Comparison of ENCODE assay signal across 12 mouse cellular contexts in the genomic region with DNA sequence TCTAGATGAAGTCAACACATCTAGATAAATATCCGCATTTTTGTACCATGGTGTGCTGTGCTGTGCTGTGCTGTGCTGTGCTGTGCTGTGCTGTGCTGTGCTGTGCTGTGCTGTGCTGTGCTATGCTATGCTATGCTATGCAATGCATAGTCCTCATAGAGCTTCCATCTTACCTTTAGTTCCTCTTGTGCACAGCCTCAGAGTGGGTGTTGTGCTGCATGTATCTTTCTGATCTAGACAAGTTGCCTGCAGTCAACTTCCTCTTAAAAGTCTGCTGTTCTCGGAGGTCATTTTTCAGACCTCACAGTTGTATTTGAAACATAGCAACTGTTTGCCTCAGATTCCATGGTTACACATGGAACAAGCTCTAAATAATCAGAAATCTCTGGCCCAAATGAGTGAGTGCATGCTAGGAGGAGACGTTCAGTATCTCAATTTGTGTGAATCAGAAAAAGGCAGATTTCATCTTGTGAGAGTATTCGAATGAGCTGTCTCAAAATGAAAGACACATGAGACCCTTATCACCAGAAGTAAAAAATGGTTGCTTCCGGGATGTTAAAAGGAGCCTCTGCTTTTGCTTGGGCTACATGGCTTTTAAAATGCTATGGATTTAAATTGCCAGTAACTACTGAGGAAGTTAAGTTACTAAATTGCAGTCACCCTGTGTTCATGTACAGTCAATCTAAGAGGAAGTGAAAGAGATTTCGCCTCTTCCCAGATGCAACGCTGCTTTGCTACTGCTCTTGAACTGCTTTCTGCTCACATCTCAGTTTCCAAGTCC.
DNase-seq lines count a peak whose midpoint lies in the region; ATAC-seq and TF ChIP-seq lines count a peak whose summit lies in the region.
"Had no signal": no experiment of that assay in that cellular context is flagged by ENCODE, and none has a peak within 500 bp of the region (broad histone marks: within the 10 kb centered on the region; RNA-seq: fewer than 3 reads in every experiment).

No protein-coding gene starts in this region.

- no peaks in the 10 kb centered on the region for H3K27me3 ChIP-seq in heart, adult 2 months (ENCODE audit: control insufficient read depth, insufficient read depth, low read length)
- no peaks in the 10 kb centered on the region for H3K27me3 ChIP-seq in heart, embryonic 12.5 days (replicated peaks)
- H3K27me3 ChIP-seq in thymus, adult 2 months (ENCODE audit: control insufficient read depth, insufficient read depth, low read length), result no peaks in the 10 kb centered on the region
- H3K27me3 ChIP-seq in liver, embryonic 13.5 days, result no peaks in the 10 kb centered on the region
- H3K27me3 ChIP-seq: neural tube, embryonic 12.5 days had no signal

- no peak overlapping the region for H3K4me2 ChIP-seq in heart, embryonic 12.5 days
- no peak overlapping the region for H3K4me2 ChIP-seq in liver, embryonic 13.5 days
- H3K4me2 ChIP-seq: neural tube, embryonic 12.5 days had no signal

- intact Hi-C loops in heart, adult 2 months (cut with DNase I), result loop anchor here (2.0 kb wide), 1 partner anchor 15 kb away; no protein-coding TSS in a partner anchor
- intact Hi-C loops in left cerebral cortex, postnatal 4 days (cut with DNase I), result no loop called here

- peak overlapping the region; percentile 15; the same call in 1 of the 2 replicates for H3K9ac ChIP-seq in heart, adult 2 months (ENCODE audit: low read depth, low read length)
- no peak overlapping the region for H3K9ac ChIP-seq in heart, embryonic 12.5 days
- H3K9ac ChIP-seq in liver, embryonic 13.5 days, result no peak overlapping the region
- H3K9ac ChIP-seq: neural tube, embryonic 12.5 days had no signal

- no peaks in the 10 kb centered on the region for H3K9me3 ChIP-seq in heart, embryonic 12.5 days (replicated peaks)
- H3K9me3 ChIP-seq in liver, embryonic 13.5 days (replicated peaks), result no peaks in the 10 kb centered on the region
- H3K9me3 ChIP-seq: neural tube, embryonic 12.5 days had no signal

- DNase-seq in heart, adult 2 months, result no peak
- peak; percentile 24 for DNase-seq in thymus, adult 2 months
- no peak for DNase-seq in thymus, postnatal 4 days
- no peak for DNase-seq in liver, embryonic 13.5 days
- DNase-seq in left cerebral cortex, postnatal 4 days, result no peak
- DNase-seq in cerebellum, adult 11 months, result no peak
- DNase-seq: lung, postnatal 14 days had no signal

- 55% methylated on average over 7 of the region's 7 CpGs for WGBS in heart, adult 2 months
- 77% methylated on average over 7 of the region's 7 CpGs for WGBS in heart, embryonic 12.5 days
- WGBS in thymus, adult 2 months, result 37% methylated on average over 7 of the region's 7 CpGs
- whole genome bisulfite sequencing in liver, embryonic 13.5 days (ENCODE audit: insufficient replicate concordance), result 44% methylated on average over 7 of the region's 7 CpGs

- H3K36me3 ChIP-seq in heart, adult 2 months (ENCODE audit: control insufficient read depth, insufficient read depth, low read length), result peaks cover 20% of the 10 kb centered on the region
- H3K36me3 ChIP-seq in heart, embryonic 12.5 days, result peaks cover 62% of the 10 kb centered on the region
- peaks cover 32% of the 10 kb centered on the region for H3K36me3 ChIP-seq in thymus, adult 2 months (ENCODE audit: control insufficient read depth, insufficient read depth, low read length)
- H3K36me3 ChIP-seq in liver, embryonic 13.5 days, result peaks cover 56% of the 10 kb centered on the region

- TF ChIP-seq EP300 in heart, adult 2 months (IDR thresholded peaks at IDR 0.05; ENCODE audit: insufficient read depth, low read depth, low read length), result no peak

- peak overlapping the region; percentile 15 for H3K27ac ChIP-seq in heart, adult 2 months
- H3K27ac ChIP-seq in heart, embryonic 12.5 days (ENCODE audit: poor library complexity, severe bottlenecking), result no peak overlapping the region
- H3K27ac ChIP-seq in thymus, adult 2 months (ENCODE audit: control insufficient read depth, insufficient read depth, low read length), result peak overlapping the region; percentile 65
- H3K27ac ChIP-seq in liver, embryonic 13.5 days, result no peak overlapping the region
- H3K27ac ChIP-seq: neural tube, embryonic 12.5 days had no signal

- TF ChIP-seq CTCF in heart, adult 2 months (IDR thresholded peaks at IDR 0.05), result no peak
- TF ChIP-seq CTCF in thymus, adult 2 months (IDR thresholded peaks at IDR 0.05; ENCODE audit: borderline replicate concordance, control insufficient read depth, extremely low read depth, insufficient read depth, low read length, poor library complexity), result no peak

- no peak for ATAC-seq in heart, embryonic 12.5 days (ENCODE audit: insufficient number of reproducible peaks, low FRiP score)
- 0 out of 2 replicates have a peak, but pooled peaks have one; percentile 43 for ATAC-seq in liver, embryonic 13.5 days (ENCODE audit: low read depth)
- no peak for ATAC-seq in erythroblast, adult 5-6 weeks (replicated peaks; ENCODE audit: low FRiP score, poor library complexity, severe bottlenecking)
- ATAC-seq: forebrain, embryonic 16.5 days; intestine, postnatal 0 days had no signal

- H3K4me1 ChIP-seq in heart, adult 2 months (ENCODE audit: control insufficient read depth, insufficient read depth, low read length), result peaks cover 6% of the 10 kb centered on the region
- H3K4me1 ChIP-seq in heart, embryonic 12.5 days (replicated peaks), result 0 out of 2 replicates have a peak, but pooled peaks cover 3% of the 10 kb centered on the region
- H3K4me1 ChIP-seq in thymus, adult 2 months (replicated peaks; ENCODE audit: control insufficient read depth, insufficient read depth, low read length), result peaks cover 3% of the 10 kb centered on the region
- no peaks in the 10 kb centered on the region for H3K4me1 ChIP-seq in liver, embryonic 13.5 days (replicated peaks)
- H3K4me1 ChIP-seq: neural tube, embryonic 12.5 days had no signal

- TF ChIP-seq POLR2A in heart, adult 2 months (IDR thresholded peaks at IDR 0.05; ENCODE audit: insufficient read depth, low read depth, low read length), result no peak
- TF ChIP-seq POLR2A in thymus, adult 2 months (IDR thresholded peaks at IDR 0.05; ENCODE audit: control insufficient read depth, extremely low read depth, insufficient read depth, low read length, poor library complexity), result no peak

- no peaks in the 10 kb centered on the region; the same call in 1 of the 2 replicates for H3K79me2 ChIP-seq in heart, adult 2 months (replicated peaks; ENCODE audit: control insufficient read depth, insufficient read depth, low read length)

- no peak overlapping the region for H3K4me3 ChIP-seq in heart, adult 2 months
- no peak overlapping the region for H3K4me3 ChIP-seq in heart, embryonic 12.5 days
- no peak overlapping the region for H3K4me3 ChIP-seq in thymus, adult 2 months (ENCODE audit: control insufficient read depth, insufficient read depth, low read length)
- no peak overlapping the region for H3K4me3 ChIP-seq in liver, embryonic 13.5 days (replicated peaks)
- H3K4me3 ChIP-seq: neural tube, embryonic 12.5 days had no signal

Comparison
In these comparisons a context has a peak if more than half of its experiments do, and no peak if none do; other contexts are left out.
1. H3K27ac ChIP-seq: peak in heart, adult 2 months (single experiment) and thymus, adult 2 months (single experiment); none in heart, embryonic 12.5 days (single experiment) and liver, embryonic 13.5 days (single experiment).